Mouse (Mus musculus): ENCODE data around the gene 1700037H04Rik. TPM values are rescaled to one million over a fixed set of nuclear protein-coding genes. Genes with fewer than 3 reads are reported as not detected.
"Not testable (repeated sequence)": the region's sequence is repeated elsewhere in the genome, so short reads cannot be mapped to it uniquely, and the experiment has no call there.

1700037H04Rik gene
- total RNA-seq, 2 experiments from 2014 or later, result 83.7 to 125 TPM

- peak; percentile 58 to 77 for DNase-seq
These were observed 32.6 kb downstream of the 1700037H04Rik start, which contains the start of gene Hspa12b for GRCm38 (mm10) chr2:131127161-131127730. Gene Hspa12b (plus strand): TSS chr2:131127280.

- DNase-seq, result no peak
These were observed 33.7 kb downstream of the 1700037H04Rik start for GRCm38 (mm10) chr2:131125964-131126815.

DNA sequence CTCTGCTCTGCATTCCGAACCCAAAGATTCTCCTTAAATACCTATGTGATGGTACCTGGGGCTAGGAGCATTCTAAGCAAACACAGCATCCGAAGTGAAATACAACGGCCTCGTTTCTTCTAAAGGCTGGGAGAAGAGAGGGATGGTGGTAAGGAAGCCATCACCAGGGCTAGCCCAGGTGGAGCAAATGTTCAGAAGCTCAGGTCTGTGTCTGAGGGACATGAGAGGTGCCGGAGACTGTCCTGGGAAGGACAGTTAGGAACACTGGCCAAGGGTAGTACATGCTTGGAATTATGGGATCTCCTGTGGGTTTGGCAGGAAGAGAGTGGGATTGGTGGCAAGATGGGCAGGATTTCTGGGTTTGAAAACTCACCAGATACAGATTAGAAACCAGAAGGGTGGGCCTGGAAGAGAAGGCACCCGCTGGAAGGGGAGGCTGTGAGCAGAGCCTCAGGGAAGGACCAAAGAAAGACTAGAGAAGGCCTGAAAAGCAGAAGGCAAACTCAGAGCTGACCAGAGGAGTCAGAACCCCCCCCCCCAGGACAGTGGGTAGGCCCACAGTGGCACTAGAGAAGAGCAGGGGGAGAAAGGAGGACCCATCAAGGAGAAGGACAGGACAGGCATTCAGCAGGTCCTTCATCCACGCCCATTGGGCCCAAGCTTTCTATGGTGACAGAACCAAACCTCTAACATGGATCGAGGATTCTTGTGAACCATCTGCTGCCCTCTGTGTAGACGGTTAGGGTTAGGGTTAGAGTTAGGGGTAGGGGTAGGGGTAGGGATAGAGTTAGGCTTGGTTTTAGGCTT lies 34.5 kb downstream of the 1700037H04Rik start:
- no peak for DNase-seq

DNA sequence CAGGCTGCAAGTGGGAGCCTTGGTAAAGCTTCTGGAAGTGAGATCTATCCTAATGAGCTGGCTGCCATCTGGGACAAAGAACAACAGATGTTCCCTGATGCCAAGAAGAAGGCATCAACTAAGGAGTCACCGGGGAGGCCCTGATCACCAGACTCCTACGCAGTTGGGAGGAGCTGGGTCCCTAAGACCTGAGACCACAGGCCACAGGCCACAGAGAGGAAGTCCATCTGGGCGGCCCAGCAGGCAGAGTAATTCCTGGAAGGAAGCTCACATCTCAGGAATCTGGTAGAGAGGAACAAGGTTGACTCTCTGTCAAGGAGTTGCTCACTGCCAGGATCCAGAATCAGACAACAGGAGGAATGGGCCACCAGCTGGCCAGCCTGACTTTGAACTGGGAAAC lies 35.7 kb downstream of the 1700037H04Rik start:
- no peak for DNase-seq

- no peak for DNase-seq
These were observed 40.8 kb downstream of the 1700037H04Rik start for GRCm38 (mm10) chr2:131118968-131119574.

- no peak for DNase-seq
These were observed 53.9 kb downstream of the 1700037H04Rik start for GRCm38 (mm10) chr2:131105989-131106388.

GRCm38 (mm10) chr2:131105061-131105460 lies 54.8 kb downstream of the 1700037H04Rik start:
- not testable (repeated sequence) for DNase-seq

DNA sequence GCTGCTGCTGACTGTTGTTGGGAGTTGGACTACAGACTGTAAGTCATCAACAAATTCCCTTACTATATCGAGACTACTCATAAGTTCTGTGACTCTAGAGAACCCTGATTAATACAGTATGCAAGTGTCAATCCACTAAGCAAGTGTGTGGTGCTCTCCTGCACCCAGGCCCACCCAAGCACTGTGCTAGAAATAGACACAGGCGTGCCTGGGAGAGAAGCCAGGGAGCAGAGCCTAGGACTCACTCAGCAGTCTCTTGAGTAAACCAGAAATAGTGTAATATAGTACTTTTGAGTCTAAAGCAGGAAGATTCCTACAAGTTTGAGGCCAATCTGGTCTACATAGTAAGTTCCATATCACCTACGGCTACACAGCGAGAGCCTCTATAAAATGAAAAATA lies 55.9 kb downstream of the 1700037H04Rik start:
- DNase-seq, result no peak

DNA sequence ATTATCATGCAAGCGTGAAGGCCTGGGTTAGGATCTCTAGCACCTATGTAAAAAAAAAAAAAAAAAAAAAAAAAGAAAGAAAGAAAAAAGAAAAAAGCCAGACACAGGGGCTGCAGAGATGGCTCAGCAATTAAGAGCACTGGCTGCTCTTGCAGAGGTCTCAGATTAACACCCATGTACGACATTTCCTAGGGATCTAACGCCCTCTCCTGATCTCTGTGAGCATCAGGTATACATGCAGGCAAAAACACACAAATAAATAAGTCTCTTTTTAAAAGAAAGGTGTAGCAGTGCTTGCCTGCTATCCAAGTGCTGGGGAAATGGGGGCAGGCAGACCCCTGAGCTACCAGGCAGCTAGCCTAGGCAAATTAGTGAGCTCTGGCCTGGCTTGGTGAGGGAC lies 58.4 kb downstream of the 1700037H04Rik start:
- no peak for DNase-seq

- DNase-seq, result no peak
These were observed 62.8 kb downstream of the 1700037H04Rik start for GRCm38 (mm10) chr2:131097087-131097486.

Other genes with a start within 250 kb of the 1700037H04Rik start
- gene Gfra4, start 117.0 kb downstream of the 1700037H04Rik start, total RNA-seq (2021), result 1 to 10 TPM; 4.1 to 4.6 TPM
- gene Adam33, start 96.3 kb downstream of the 1700037H04Rik start, total RNA-seq (2021), result 1 to 10 TPM; 2.4 to 3.8 TPM
- gene Siglec1, start 73.3 kb downstream of the 1700037H04Rik start, total RNA-seq (2021), result 1 to 10 TPM; 4.2 to 4.7 TPM
- 10 to 100 TPM in 1 of 2 experiments, 1 to 10 TPM in 1; 7.7 to 12.3 TPM for gene Hspa12b, start 32.8 kb downstream of the 1700037H04Rik start, total RNA-seq (2021)
- not detected for gene Gm11037, start 26.6 kb downstream of the 1700037H04Rik start, total RNA-seq (2021)
- 10 to 100 TPM; 60.0 to 68.2 TPM for gene Cenpb, start 20.0 kb upstream of the 1700037H04Rik start, total RNA-seq (2021)
- 1 to 10 TPM; 5.5 to 5.7 TPM for gene Cdc25b, start 26.9 kb upstream of the 1700037H04Rik start, total RNA-seq (2021)
- gene Spef1, start 27.2 kb upstream of the 1700037H04Rik start, total RNA-seq (2021), result 1 to 10 TPM; 4.9 to 6.1 TPM
- 10 to 100 TPM; 14.0 to 21.1 TPM for gene Ap5s1, start 47.0 kb upstream of the 1700037H04Rik start, total RNA-seq (2021)
- 10 to 100 TPM; 32.8 to 43.2 TPM for gene Mavs, start 74.0 kb upstream of the 1700037H04Rik start, total RNA-seq (2021)
- 10 to 100 TPM; 46.6 to 58.6 TPM for gene Pank2, start 102.4 kb upstream of the 1700037H04Rik start, total RNA-seq (2021)
- 1 to 10 TPM; 7.1 to 9.4 TPM for gene Rnf24, start 192.8 kb upstream of the 1700037H04Rik start, total RNA-seq (2021)

Measured in adrenal gland, postnatal 36 days (tissue).